Mouse (Mus musculus) thymus, adult 2 months (tissue): ENCODE results near the gene Pak2.
A peak's percentile ranks its signal among the peaks of the same experiment; 100 is the strongest.

Experiments
- CTCF ChIP-seq: fragments of 200-500 bp; IDR thresholded peaks from 2 replicates; pipeline ENCODE4 v1.5.1; 2012; ENCODE audit warnings: mild to moderate bottlenecking, control low read depth, low read length, moderate library complexity, borderline replicate concordance; ENCODE audit not compliant: control insufficient read depth, poor library complexity, insufficient read depth; ENCODE audit errors: extremely low read depth
- POLR2A ChIP-seq: fragments of 200-500 bp; IDR thresholded peaks from 2 replicates; pipeline ENCODE4 v1.6.1; 2012; ENCODE audit warnings: mild to moderate bottlenecking, low read length, control low read depth, moderate library complexity; ENCODE audit not compliant: control insufficient read depth, poor library complexity, insufficient read depth; ENCODE audit errors: extremely low read depth

DNA sequence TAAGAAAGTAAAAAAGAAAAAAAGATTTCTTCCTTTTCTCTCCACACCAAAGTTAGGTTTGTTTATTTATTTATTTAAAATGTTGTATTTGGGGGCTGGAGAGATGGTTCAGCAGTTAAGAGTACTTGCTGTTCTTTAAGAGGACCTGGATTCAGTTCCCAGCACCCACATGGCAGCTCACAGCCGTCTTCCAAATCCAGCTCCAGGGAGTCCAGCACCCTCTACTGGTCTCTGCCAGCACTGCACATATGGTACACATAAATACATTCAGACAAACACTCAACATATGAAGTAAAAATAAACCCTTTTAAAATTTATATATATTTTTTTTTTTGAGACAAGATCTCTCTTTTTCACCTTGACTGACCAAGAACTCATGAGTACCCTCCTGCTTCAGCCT is 26.6 kb upstream of the Pak2 start:
- no peak for TF ChIP-seq POLR2A
- TF ChIP-seq CTCF = peak; percentile 34; the same call in 1 of the 2 replicates
